Mouse (Mus musculus) ES-E14 (cell line): Measurements from ENCODE around the gene Pprc1. TPM values are rescaled to one million over a fixed set of nuclear protein-coding genes. Genes with fewer than 3 reads are reported as not detected.

Experiments
- DNase-seq: peaks from one replicate; pipeline ENCODE4 v3.0.0-alpha.2; 2013; ENCODE audit warnings: low read depth, low spot score
- H3K27ac ChIP-seq: 2 replicates; pipeline ENCODE4 v1.5.1; 2012; ENCODE audit warnings: low read depth, mild to moderate bottlenecking, low read length, moderate library complexity, mixed read lengths; ENCODE audit not compliant: poor library complexity, insufficient read depth, severe bottlenecking
- H3K36me3 ChIP-seq: 2 replicates; pipeline ENCODE4 v1.6.1; 2012; ENCODE audit warnings: mild to moderate bottlenecking, low read length, moderate library complexity, mixed read lengths; ENCODE audit not compliant: control insufficient read depth, poor library complexity, insufficient read depth, severe bottlenecking
- H3K4me1 ChIP-seq, 2 experiments: fragments of 150-350 bp in 1 of 2; sonication (generic) in 1 of 2; 2 replicates each; pipeline ENCODE4 v1.6.1; 2012; ENCODE audit warnings: low read length in 2 of 2, mild to moderate bottlenecking in 1 of 2, mixed read lengths in 1 of 2; ENCODE audit not compliant: control insufficient read depth in 2 of 2, insufficient read depth in 2 of 2, poor library complexity in 1 of 2
- H3K4me3 ChIP-seq, 2 experiments: fragments of 150-350 bp in 1 of 2; sonication (generic) in 1 of 2; 2 replicates each; pipeline ENCODE4 v1.5.1; 2012; ENCODE audit warnings: low read length in 2 of 2, low read depth in 1 of 2, mild to moderate bottlenecking in 1 of 2, mixed read lengths in 1 of 2; ENCODE audit not compliant: insufficient read depth in 1 of 2, poor library complexity in 1 of 2, severe bottlenecking in 1 of 2
- H3K9ac ChIP-seq: 2 replicates; pipeline ENCODE4 v1.6.1; 2012; ENCODE audit warnings: low read depth, mild to moderate bottlenecking, low read length, mixed read lengths; ENCODE audit not compliant: poor library complexity, insufficient read depth, severe bottlenecking
- H3K9me3 ChIP-seq: fragments of 150-350 bp; sonication (generic); 2 replicates; pipeline ENCODE4 v1.6.1; 2012; ENCODE audit warnings: low read depth, mild to moderate bottlenecking, low read length; ENCODE audit not compliant: control insufficient read depth, insufficient read depth
- CHD2 ChIP-seq: IDR thresholded peaks from 2 replicates; pipeline ENCODE4 v1.6.1; 2014; ENCODE audit warnings: mild to moderate bottlenecking, low read depth, low read length, inconsistent platforms
- HCFC1 ChIP-seq: IDR thresholded peaks from 2 replicates; pipeline ENCODE4 v1.6.1; 2012; ENCODE audit warnings: low read length, inconsistent platforms, borderline replicate concordance; ENCODE audit not compliant: insufficient read depth
- MAFK ChIP-seq: IDR thresholded peaks from 2 replicates; pipeline ENCODE4 v1.6.1; 2014; ENCODE audit warnings: mild to moderate bottlenecking, low read depth, low read length, inconsistent platforms; ENCODE audit not compliant: insufficient read depth
- ZC3H11A ChIP-seq: IDR thresholded peaks from 2 replicates; pipeline ENCODE4 v1.6.1; 2012; ENCODE audit warnings: low read depth, mild to moderate bottlenecking, inconsistent platforms, low read length, borderline replicate concordance
- ZNF384 ChIP-seq: IDR thresholded peaks from 2 replicates; pipeline ENCODE4 v1.6.1; 2012; ENCODE audit warnings: low read depth, low read length, inconsistent platforms
- in situ Hi-C, 2 experiments: fragments of 600-800 bp; cut with MboI; formaldehyde crosslinking; loops; one replicate each; pipeline ENCODE4 v1.15.1; 2025; ENCODE audit warnings: low sequenced_read_pairs in 2 of 2, inconsistent platforms in 1 of 2; ENCODE audit not compliant: unreplicated experiment in 2 of 2
- total RNA-seq: library from RNA; depleted of rRNA; stranded (reverse); fragments of 300-350 nt; gene quantifications from 2 replicates; pipeline ENCODE4 v1.2.3, GENCODE M21; 2012

The Pprc1 gene
- total RNA-seq, 1 experiment = 68.4 TPM

GRCm38 (mm10) chr19:46042476-46043011, 2.1 kb upstream of the Pprc1 start:
- H3K4me1 ChIP-seq = peaks cover 6 to 13% of the 10 kb centered on the region in 2 experiments
- TF ChIP-seq CHD2 = no peak
- TF ChIP-seq ZC3H11A = no peak
- TF ChIP-seq HCFC1 = no peak
- no peak for TF ChIP-seq MAFK
- no peak for TF ChIP-seq ZNF384
- DNase-seq = no peak
- H3K4me3 ChIP-seq = peak overlapping the region; percentile 23 to 96
- peaks cover 6% of the 10 kb centered on the region; the same call in 1 of the 2 replicates for H3K36me3 ChIP-seq
- H3K9ac ChIP-seq = peak overlapping the region; percentile 67; the same call in 1 of the 2 replicates
- peak overlapping the region; percentile 30; the same call in 1 of the 2 replicates for H3K27ac ChIP-seq
- H3K9me3 ChIP-seq = no peaks in the 10 kb centered on the region
- in situ Hi-C loops = no loop called here

GRCm38 (mm10) chr19:46043380-46043779, 1.3 kb upstream of the Pprc1 start:
- Histone ChIP-seq H3K36me3 (peaks cover 5% of the 10 kb centered on the region; the same call in 1 of the 2 replicates), H3K9me3 (no peaks in the 10 kb centered on the region), H3K27ac (no peak overlapping the region; the same call in 1 of the 2 replicates), H3K9ac (peak overlapping the region; percentile 9; the same call in 1 of the 2 replicates), H3K4me1 (peaks cover 4 to 16% of the 10 kb centered on the region in 2 experiments), H3K4me3 (peak overlapping the region; percentile 16 to 96)
- DNase-seq = no peak
- in situ Hi-C loops = no loop called here
- no peak for TF ChIP-seq ZNF384

DNA sequence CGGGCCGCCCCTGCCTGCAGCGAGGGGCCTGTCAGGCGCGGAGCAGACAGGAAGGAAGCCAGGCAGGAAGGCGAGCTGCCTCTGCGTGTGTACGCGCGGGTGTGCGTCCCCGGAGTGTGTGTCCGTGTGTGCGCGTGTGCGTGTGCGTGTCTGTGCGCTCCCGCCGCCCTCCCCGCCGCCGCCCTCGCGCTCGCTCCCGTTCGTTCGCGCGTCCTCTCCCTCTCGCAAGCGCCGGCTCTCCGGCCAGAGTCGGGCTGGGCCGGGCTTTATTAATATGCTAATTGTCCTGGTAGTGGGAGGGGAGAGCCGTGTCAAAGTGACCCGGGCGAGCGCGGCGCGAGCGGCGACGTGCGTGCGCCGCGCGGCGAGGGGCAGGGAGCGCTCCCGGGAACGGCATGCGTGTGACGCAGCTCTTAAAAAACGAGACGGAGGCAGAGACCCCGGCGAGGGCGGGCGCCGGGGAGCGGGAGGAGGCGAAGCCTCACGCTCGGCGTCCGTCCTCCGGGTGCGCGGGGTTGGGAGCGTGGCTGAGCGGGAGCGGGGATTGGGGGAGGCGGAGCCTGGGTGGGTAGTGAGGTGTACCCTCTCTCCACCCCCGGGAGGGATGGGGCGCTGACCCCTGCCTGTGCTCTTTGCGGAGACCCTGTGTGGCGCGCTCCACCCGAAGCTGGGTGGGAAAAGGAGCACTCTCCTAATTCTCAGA, 458 bp downstream of the Pprc1 start, which contains the start of gene Ldb1:
Gene Ldb1 (minus strand): TSS at position 222 of the 703 bp plus-strand sequence.
- Histone ChIP-seq H3K9me3 (no peaks in the 10 kb centered on the region), H3K4me1 (peaks cover 4 to 16% of the 10 kb centered on the region in 2 experiments)

GRCm38 (mm10) chr19:46045696-46046311, 1.1 kb downstream of the Pprc1 start:
- in situ Hi-C loops = no loop called here
- peak; percentile 79 for DNase-seq
- peaks cover 4 to 18% of the 10 kb centered on the region in 2 experiments for H3K4me1 ChIP-seq
- H3K9ac ChIP-seq = peak overlapping the region; percentile 92
- H3K9me3 ChIP-seq = no peaks in the 10 kb centered on the region
- peak overlapping the region; percentile 93 for H3K27ac ChIP-seq
- TF ChIP-seq MAFK = no peak
- TF ChIP-seq CHD2 = no peak
- TF ChIP-seq ZC3H11A = no peak
- TF ChIP-seq HCFC1 = no peak
- peaks cover 5% of the 10 kb centered on the region; the same call in 1 of the 2 replicates for H3K36me3 ChIP-seq
- H3K4me3 ChIP-seq = peak overlapping the region; percentile 68 to 96

More for the DNA sequence above, 458 bp downstream of the Pprc1 start, which contains the start of gene Ldb1:
- Histone ChIP-seq H3K36me3 (peaks cover 5% of the 10 kb centered on the region; the same call in 1 of the 2 replicates), H3K4me3 (peak within 1 kb of the TSS; percentile 68 to 96), H3K27ac (peak within 1 kb of the TSS; percentile 93), H3K9ac (peak within 1 kb of the TSS; percentile 92)
- in situ Hi-C loops = no loop called here
- DNase-seq = peak; percentile 75
- TF ChIP-seq HCFC1 (peak; percentile 18; the same call in 1 of the 2 replicates), ZC3H11A (no peak)
